Mouse (Mus musculus) bone marrow macrophage, adult 2 months (primary cell): Measurements from ENCODE around the gene Dvl2.

Experiments used
- CTCF ChIP-seq: IDR thresholded peaks from 2 replicates; pipeline ENCODE4 v1.5.1; 2012; ENCODE audit warnings: low read depth, mild to moderate bottlenecking, low read length, moderate library complexity
- POLR2A ChIP-seq: IDR thresholded peaks from 2 replicates; pipeline ENCODE4 v1.6.1; 2012; ENCODE audit warnings: mild to moderate bottlenecking, low read depth, low read length, borderline replicate concordance

- TF ChIP-seq POLR2A (no peak), CTCF (no peak)
These were observed 20.6 kb upstream of the Dvl2 start for GRCm38 (mm10) chr11:69979827-69980195.
